Mouse (Mus musculus): ENCODE measurements at regions not wholly inside any gene's neighbourhood (a gene's known extent, or its start where the extent isn't known, plus 50 kb on each side); places are given as distances from the start of the nearest gene placed in this dataset.

DNA sequence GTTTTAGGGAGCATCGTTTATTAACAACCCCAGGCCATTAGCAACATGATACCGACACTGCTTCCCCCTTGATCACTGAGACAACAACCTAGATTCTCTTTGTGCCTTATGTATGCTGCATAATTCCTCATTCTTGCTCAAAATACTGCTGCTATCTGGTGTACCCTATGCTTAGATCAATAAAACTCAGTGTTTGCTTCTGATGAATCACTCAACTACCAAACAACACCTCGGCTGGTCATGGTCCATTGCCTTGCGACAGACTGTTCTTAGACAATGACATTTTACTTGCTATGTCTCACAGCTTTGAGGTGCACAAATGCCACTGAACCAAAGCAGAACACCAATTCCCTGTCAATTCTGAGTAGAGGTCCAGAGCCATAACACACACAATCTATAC, 72.3 kb upstream of the Trh start:
- H3K9me3 ChIP-seq (ENCODE audit: control insufficient read depth, low read length): no peaks in the 10 kb centered on the region
- DNase-seq (ENCODE audit: low spot score): no peak
- no peak for ATAC-seq (replicated peaks; ENCODE audit: low FRiP score)
- no peaks in the 10 kb centered on the region for H3K27me3 ChIP-seq (replicated peaks; ENCODE audit: control insufficient read depth, insufficient read depth, low read length)
- H3K36me3 ChIP-seq (ENCODE audit: control insufficient read depth, insufficient read depth, low read length): no peaks in the 10 kb centered on the region
- no peak overlapping the region for H3K9ac ChIP-seq (ENCODE audit: low read depth, low read length)
- no peaks in the 10 kb centered on the region for H3K4me1 ChIP-seq (replicated peaks; ENCODE audit: control insufficient read depth, insufficient read depth, low read length)
- WGBS: 82% methylated on average over 4 of the region's 4 CpGs
- no peak overlapping the region for H3K4me3 ChIP-seq (ENCODE audit: low read depth, low read length)
- no peak overlapping the region for H3K4me2 ChIP-seq
- no peak overlapping the region for H3K27ac ChIP-seq (ENCODE audit: low read depth, low read length)

DNA sequence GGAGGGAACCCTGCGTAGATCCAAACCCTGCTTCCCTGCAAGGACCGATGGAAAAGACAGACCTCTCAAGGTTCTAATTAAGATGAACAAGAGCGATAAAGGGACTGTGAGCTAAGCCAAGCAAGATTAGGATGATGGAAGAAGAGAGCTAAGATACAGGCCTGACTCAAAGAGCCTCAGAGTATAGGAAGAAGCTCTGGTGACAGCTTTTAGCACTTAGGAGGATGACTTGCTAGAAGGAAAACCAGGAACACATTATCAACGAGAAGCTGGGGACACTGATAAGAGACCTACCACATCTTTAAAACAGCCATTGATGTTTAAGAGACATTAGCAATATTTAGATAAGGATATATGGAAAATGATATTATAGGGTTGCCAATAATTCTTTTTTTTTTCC, 59.7 kb upstream of the Trh start:
- no peak overlapping the region for H3K4me2 ChIP-seq
- H3K4me1 ChIP-seq (replicated peaks; ENCODE audit: control insufficient read depth, insufficient read depth, low read length): no peaks in the 10 kb centered on the region
- H3K9me3 ChIP-seq (ENCODE audit: control insufficient read depth, low read length): no peaks in the 10 kb centered on the region
- no peak for ATAC-seq (replicated peaks; ENCODE audit: low FRiP score)
- H3K27ac ChIP-seq (ENCODE audit: low read depth, low read length): no peak overlapping the region
- H3K27me3 ChIP-seq (replicated peaks; ENCODE audit: control insufficient read depth, insufficient read depth, low read length): no peaks in the 10 kb centered on the region
- H3K4me3 ChIP-seq (ENCODE audit: low read depth, low read length): no peak overlapping the region
- DNase-seq (ENCODE audit: low spot score): no peak
- H3K36me3 ChIP-seq (ENCODE audit: control insufficient read depth, insufficient read depth, low read length): no peaks in the 10 kb centered on the region
- H3K9ac ChIP-seq (ENCODE audit: low read depth, low read length): no peak overlapping the region
- 34% methylated on average over 4 of the region's 4 CpGs for WGBS

DNA sequence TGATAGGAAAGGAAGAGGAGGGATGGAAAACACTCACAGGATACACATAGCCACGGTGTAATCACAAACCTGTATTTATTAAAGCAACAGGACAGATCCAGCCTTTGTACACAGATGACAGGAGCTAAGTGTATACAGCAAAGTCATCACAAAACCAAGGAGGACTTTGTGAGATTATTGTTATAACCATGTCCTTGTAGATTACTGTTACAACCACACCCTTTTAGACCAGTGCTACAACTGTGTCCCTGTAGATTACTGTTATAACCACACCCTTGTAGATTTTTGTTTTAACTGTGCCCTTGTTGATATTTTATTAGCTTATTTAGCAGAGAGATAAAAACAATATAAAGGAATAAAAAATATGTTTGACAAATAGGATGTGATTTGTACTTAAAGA, 58.8 kb upstream of the Trh start:
- H3K9ac ChIP-seq (ENCODE audit: low read depth, low read length): no peak overlapping the region
- H3K27me3 ChIP-seq (replicated peaks; ENCODE audit: control insufficient read depth, insufficient read depth, low read length): no peaks in the 10 kb centered on the region
- H3K4me2 ChIP-seq: no peak overlapping the region
- H3K9me3 ChIP-seq (ENCODE audit: control insufficient read depth, low read length): no peaks in the 10 kb centered on the region
- H3K4me3 ChIP-seq (ENCODE audit: low read depth, low read length): no peak overlapping the region
- H3K36me3 ChIP-seq (ENCODE audit: control insufficient read depth, insufficient read depth, low read length): no peaks in the 10 kb centered on the region
- DNase-seq (ENCODE audit: low spot score): no peak
- H3K4me1 ChIP-seq (replicated peaks; ENCODE audit: control insufficient read depth, insufficient read depth, low read length): no peaks in the 10 kb centered on the region
- H3K27ac ChIP-seq (ENCODE audit: low read depth, low read length): no peak overlapping the region
- peak; percentile 34; the same call in 1 of the 2 replicates for ATAC-seq (replicated peaks; ENCODE audit: low FRiP score)
- 69% methylated on average over 1 of the region's 1 CpGs for WGBS
